Mouse (Mus musculus) embryonic facial prominence, embryonic 10.5 days (tissue): Measurements from ENCODE around the gene Lbp. TPM values are rescaled to one million over a fixed set of nuclear protein-coding genes. Genes with fewer than 3 reads are reported as not detected.

ENCODE experiments used
- DNase-seq: peaks from one replicate; pipeline ENCODE4 v3.0.0-alpha.2; 2017; ENCODE audit warnings: low spot score
- H3K27ac ChIP-seq: fragments of 300-500 bp; sonication (generic); replicated peaks from 2 replicates; pipeline ENCODE4 v1.5.1; 2016; ENCODE audit warnings: mild to moderate bottlenecking
- H3K27me3 ChIP-seq: fragments of 300-500 bp; sonication (generic); replicated peaks from 2 replicates; pipeline ENCODE4 v1.6.1; 2016; ENCODE audit warnings: low read depth, mild to moderate bottlenecking; ENCODE audit not compliant: poor library complexity, severe bottlenecking
- H3K36me3 ChIP-seq: fragments of 300-500 bp; sonication (generic); replicated peaks from 2 replicates; pipeline ENCODE4 v1.6.1; 2016; ENCODE audit warnings: mild to moderate bottlenecking, moderate library complexity
- H3K4me1 ChIP-seq: fragments of 300-500 bp; sonication (generic); 2 replicates; pipeline ENCODE4 v1.6.1; 2016
- H3K4me3 ChIP-seq: fragments of 300-500 bp; sonication (generic); 2 replicates; pipeline ENCODE4 v1.5.1; 2016; ENCODE audit warnings: mild to moderate bottlenecking, moderate library complexity
- H3K9me3 ChIP-seq: fragments of 300-500 bp; sonication (generic); 2 replicates; pipeline ENCODE4 v1.6.1; 2016; ENCODE audit warnings: mild to moderate bottlenecking
- WGBS: fragments of 180-500 bp; shearing (Covaris S2); methylation state at CpG from one replicate; pipeline ENCODE4 v1.1.7; 2016; 5-methylcytosine and 5-hydroxymethylcytosine counted together
- polyA plus RNA-seq: library from polyadenylated mRNA; unstranded; fragments of >200 nt; fragmentation: Nextera tagmentation; extraction: Ambion mirVana; gene quantifications from 2 replicates; pipeline ENCODE4 v1.2.1, GENCODE M21; 2016

Lbp gene
- 1.9 and 3.4 TPM in 2 replicates for polyA plus RNA-seq

DNA sequence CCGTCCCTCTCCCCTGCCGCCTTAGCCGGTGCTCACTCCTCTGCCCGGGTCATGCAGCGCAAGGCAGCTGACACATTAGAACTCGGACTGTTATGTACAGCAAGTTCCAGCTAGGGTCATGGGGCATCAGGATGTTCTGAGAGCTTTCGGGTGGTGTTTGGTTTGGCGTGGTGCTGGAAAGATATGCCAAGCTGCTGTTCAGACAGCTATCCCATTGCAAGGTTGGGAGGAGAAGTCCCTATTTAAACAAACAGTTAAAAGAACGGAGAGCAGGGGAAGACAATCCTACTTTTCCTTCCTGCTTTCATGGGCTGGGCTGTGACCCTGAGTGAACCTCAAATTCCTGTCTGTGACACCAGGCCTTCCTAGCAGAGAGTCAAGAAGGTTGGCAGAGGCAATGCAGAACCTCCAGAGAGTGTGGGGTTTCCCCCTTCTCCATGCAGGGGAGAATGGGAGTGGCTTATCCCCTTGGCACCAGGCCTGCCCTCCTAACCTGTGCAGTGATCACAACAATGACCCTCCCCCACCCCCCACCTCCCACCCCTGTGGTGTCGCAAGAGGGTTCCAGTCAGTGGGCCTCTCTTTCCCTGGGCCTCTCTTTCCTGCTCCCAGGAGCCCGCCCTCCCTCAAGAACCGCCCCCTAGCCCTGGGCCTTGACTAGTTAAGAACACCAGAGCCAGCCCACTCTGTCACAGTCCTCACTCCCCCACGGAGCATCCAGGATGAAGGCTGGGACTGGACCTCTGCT is at the start of gene Lbp:
Gene Lbp (plus strand): TSS at position 546 of the 748 bp plus-strand sequence.
- Histone ChIP-seq H3K27ac (peak within 1 kb of the TSS; percentile 76), H3K36me3 (no peaks in the 10 kb centered on the region)

GRCm38 (mm10) chr2:158256894-158257293 is 49.4 kb upstream of the Lbp start:
- peaks cover 17% of the 10 kb centered on the region for H3K27me3 ChIP-seq
- H3K36me3 ChIP-seq: no peaks in the 10 kb centered on the region
- DNase-seq: peak; percentile 55
- H3K4me3 ChIP-seq: no peak overlapping the region
- H3K27ac ChIP-seq: no peak overlapping the region
- H3K4me1 ChIP-seq: peaks cover 30% of the 10 kb centered on the region
- 22% methylated on average over 5 of the region's 5 CpGs for WGBS
- no peaks in the 10 kb centered on the region for H3K9me3 ChIP-seq

More for the DNA sequence above, at the start of gene Lbp:
- peak; percentile 59 for DNase-seq
- H3K27me3 ChIP-seq: no peaks in the 10 kb centered on the region
- H3K4me3 ChIP-seq: no peak within 1 kb of the TSS
- H3K9me3 ChIP-seq: no peaks in the 10 kb centered on the region
- H3K4me1 ChIP-seq: peaks cover 16% of the 10 kb centered on the region
- WGBS: 41% methylated on average over 13 of the region's 13 CpGs

DNA sequence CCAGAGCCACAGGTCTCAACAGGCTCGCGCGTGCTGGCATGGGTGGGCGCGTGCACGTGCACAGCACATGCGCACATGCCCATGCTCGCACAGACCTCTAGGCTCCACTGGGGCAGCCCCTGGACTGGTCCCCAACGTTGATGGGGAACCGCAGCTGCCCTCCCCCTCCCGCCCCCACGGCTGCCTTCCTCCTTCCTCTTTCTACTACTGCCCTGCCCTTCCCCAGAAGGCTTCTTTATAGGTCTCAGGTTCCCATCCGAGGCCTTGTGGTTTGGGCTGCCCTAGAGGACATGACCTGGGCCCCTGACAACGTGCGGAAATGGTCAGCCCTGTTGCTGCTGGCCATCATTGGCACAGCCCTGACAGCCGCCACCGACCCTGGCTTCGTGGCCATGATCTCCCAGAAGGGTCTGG is 48.3 kb upstream of the Lbp start, which contains the start of gene Bpi:
Gene Bpi (plus strand): TSS at position 90 of the 414 bp plus-strand sequence.
- peak; percentile 46 for DNase-seq
- H3K27ac ChIP-seq: peak within 1 kb of the TSS; percentile 52
- no peaks in the 10 kb centered on the region for H3K36me3 ChIP-seq
- H3K27me3 ChIP-seq: peaks cover 17% of the 10 kb centered on the region
- H3K4me1 ChIP-seq: peaks cover 30% of the 10 kb centered on the region
- 61% methylated on average over 18 of the region's 18 CpGs for WGBS
- 0 out of 2 replicates have a peak within 1 kb of the TSS, but pooled peaks have one; percentile 11 for H3K4me3 ChIP-seq
- H3K9me3 ChIP-seq: no peaks in the 10 kb centered on the region

DNA sequence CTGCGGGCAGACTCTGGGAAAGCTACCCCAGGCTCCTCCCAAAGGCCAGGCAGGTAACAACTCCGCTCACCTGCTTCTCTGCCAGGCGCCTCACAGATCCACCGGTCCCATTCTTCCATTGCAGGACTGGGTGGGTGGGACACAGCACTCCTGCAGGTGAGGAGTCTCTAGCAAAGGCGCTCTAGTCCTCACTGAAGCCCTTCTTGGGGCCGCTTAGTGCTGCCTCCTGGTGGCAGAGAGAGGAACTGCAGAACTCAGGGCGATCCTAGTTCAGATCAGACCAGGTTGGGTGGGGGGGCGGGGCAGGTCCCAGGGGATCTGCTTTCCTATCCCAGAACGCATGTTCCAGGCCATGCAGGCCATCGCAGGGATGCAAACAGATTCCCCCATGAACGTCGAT is 47.5 kb upstream of the Lbp start:
- Histone ChIP-seq H3K9me3 (no peaks in the 10 kb centered on the region), H3K27me3 (peaks cover 21% of the 10 kb centered on the region), H3K4me3 (no peak overlapping the region), H3K36me3 (no peaks in the 10 kb centered on the region), H3K4me1 (peaks cover 32% of the 10 kb centered on the region), H3K27ac (no peak overlapping the region)
- 9% methylated on average over 12 of the region's 12 CpGs for WGBS
- peak; percentile 84 for DNase-seq

DNA sequence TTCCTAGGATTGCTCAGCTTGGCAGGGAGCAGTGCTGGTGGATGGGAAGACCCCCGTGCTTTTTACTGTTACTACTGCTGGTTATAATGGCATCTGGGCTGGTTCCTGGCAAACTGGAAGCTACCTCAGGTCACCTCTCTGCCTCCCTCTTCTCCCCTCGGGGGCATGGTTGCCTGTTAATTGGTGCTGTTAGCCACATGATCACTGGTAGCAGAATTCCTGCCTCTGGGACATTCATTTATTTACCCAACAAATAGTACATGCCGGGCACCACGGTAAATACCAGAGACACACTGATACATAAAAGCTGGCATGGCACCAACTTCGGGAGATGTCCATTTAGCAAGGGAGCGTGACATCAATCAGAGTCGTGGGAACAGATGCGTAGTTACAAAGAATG is 46.8 kb upstream of the Lbp start:
- WGBS: 79% methylated on average over 8 of the region's 8 CpGs
- H3K4me3 ChIP-seq: no peak overlapping the region
- H3K36me3 ChIP-seq: no peaks in the 10 kb centered on the region
- H3K27me3 ChIP-seq: peaks cover 21% of the 10 kb centered on the region
- H3K4me1 ChIP-seq: peaks cover 35% of the 10 kb centered on the region
- DNase-seq: no peak
- no peak overlapping the region for H3K27ac ChIP-seq
- no peaks in the 10 kb centered on the region for H3K9me3 ChIP-seq

DNA sequence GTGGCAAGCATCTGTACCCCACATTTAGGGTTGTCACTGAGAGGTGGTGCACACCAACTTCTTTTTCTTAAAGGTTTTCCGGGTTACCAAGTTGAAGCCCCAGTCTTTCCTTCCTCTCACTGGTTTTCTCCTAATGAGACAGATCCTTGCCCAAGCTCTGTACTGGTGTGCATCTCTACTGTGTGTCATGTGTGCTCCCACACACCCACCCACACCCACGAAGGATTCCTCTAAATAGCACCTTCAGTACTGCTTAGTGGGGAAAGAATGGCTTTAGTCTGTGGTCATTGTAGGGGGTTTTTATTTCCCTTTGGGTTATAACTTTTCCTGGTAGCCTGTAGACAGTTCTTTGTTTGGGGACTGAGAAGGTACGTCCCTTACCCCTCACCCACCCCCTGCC is 41.4 kb upstream of the Lbp start:
- peaks cover 3% of the 10 kb centered on the region for H3K27me3 ChIP-seq
- H3K36me3 ChIP-seq: no peaks in the 10 kb centered on the region
- H3K4me3 ChIP-seq: no peak overlapping the region
- H3K27ac ChIP-seq: no peak overlapping the region
- WGBS: 86% methylated on average over 3 of the region's 3 CpGs
- no peak for DNase-seq
- 0 out of 2 replicates have a peak, but pooled peaks cover 4% of the 10 kb centered on the region for H3K4me1 ChIP-seq
- no peaks in the 10 kb centered on the region for H3K9me3 ChIP-seq

DNA sequence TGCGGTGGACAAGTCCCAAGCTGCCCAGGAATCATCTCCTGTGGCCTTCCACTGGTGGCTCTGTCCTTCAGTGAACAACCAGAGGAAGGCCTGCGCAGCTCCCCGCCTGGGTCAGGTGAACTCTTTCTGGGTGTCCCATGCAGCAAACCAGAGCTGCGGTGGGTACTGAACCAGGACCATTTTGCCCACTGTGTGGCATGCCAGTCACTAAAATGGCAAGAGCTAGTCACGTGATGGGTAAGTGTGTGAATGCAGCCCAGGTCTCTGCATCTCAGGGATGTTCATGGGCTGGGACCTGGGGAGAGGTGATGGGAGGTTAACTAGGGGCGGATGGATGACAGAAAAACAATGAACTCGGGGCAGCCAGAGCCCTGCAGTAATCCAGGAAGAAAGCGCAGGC is 36.3 kb upstream of the Lbp start:
- 76% methylated on average over 8 of the region's 8 CpGs for WGBS
- Histone ChIP-seq H3K4me3 (no peak overlapping the region), H3K27me3 (no peaks in the 10 kb centered on the region), H3K4me1 (peaks cover 19% of the 10 kb centered on the region), H3K27ac (no peak overlapping the region), H3K36me3 (no peaks in the 10 kb centered on the region), H3K9me3 (no peaks in the 10 kb centered on the region)
- DNase-seq: no peak

GRCm38 (mm10) chr2:158273646-158274045 is 32.6 kb upstream of the Lbp start:
- H3K4me3 ChIP-seq: no peak overlapping the region
- H3K27ac ChIP-seq: peak overlapping the region; percentile 54
- H3K4me1 ChIP-seq: peaks cover 42% of the 10 kb centered on the region
- H3K27me3 ChIP-seq: no peaks in the 10 kb centered on the region
- H3K9me3 ChIP-seq: no peaks in the 10 kb centered on the region
- H3K36me3 ChIP-seq: no peaks in the 10 kb centered on the region
- WGBS: 20% methylated on average over 2 of the region's 2 CpGs
- DNase-seq: peak; percentile 55

DNA sequence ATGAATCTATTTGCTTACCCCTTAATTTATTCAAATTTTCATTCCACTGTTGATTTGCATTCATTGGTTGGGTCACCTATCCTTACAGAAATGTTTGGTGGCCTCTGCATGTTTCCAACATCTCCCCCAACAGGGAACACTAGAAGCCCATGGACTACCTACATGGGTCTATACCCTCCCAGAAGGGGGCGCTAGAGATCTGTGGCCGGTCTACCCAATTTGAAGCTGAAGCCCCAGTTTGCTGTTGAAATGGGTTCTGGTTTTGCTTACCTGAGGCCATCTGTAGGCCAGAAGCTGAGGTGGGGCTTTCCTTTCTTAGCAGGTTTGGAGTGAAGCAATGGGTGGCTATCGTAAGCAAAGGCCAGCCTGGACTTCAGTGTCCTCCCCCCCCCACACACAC is 30.9 kb upstream of the Lbp start:
- H3K27me3 ChIP-seq: no peaks in the 10 kb centered on the region
- H3K4me1 ChIP-seq: peaks cover 42% of the 10 kb centered on the region
- no peak overlapping the region for H3K27ac ChIP-seq
- no peak for DNase-seq
- H3K36me3 ChIP-seq: no peaks in the 10 kb centered on the region
- H3K9me3 ChIP-seq: no peaks in the 10 kb centered on the region
- no peak overlapping the region for H3K4me3 ChIP-seq
- 91% methylated on average over 3 of the region's 3 CpGs for WGBS

- H3K27me3 ChIP-seq: no peaks in the 10 kb centered on the region
- WGBS: 47% methylated on average over 4 of the region's 4 CpGs
- no peaks in the 10 kb centered on the region for H3K9me3 ChIP-seq
- no peaks in the 10 kb centered on the region for H3K36me3 ChIP-seq
- H3K4me3 ChIP-seq: no peak overlapping the region
- peaks cover 42% of the 10 kb centered on the region for H3K4me1 ChIP-seq
- DNase-seq: no peak
- no peak overlapping the region; the same call in 1 of the 2 replicates for H3K27ac ChIP-seq
These were observed 30.5 kb upstream of the Lbp start for GRCm38 (mm10) chr2:158275811-158276210.

DNA sequence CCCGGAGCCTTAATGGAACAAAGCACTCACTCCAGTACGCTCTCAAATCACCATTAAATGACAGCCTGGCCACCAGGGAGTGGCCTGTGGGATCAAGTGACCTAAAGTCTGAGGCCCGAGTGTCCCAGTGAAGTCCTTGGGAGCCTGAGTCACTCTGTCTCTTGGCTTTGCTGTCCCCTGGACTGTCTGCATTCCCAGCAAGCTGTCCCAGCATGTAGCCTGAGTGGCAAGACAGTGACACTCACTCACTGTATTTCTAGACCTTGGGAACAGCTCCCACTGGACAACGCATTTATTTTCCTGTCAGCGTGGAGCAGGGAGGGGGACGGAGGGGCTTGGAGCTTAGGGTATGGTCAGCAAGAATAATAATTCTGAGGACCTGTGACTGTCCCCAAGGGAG is 29.8 kb upstream of the Lbp start:
- Histone ChIP-seq H3K27ac (no peak overlapping the region), H3K27me3 (0 out of 2 replicates have a peak, but pooled peaks cover 1% of the 10 kb centered on the region), H3K9me3 (no peaks in the 10 kb centered on the region), H3K4me1 (peaks cover 47% of the 10 kb centered on the region), H3K36me3 (no peaks in the 10 kb centered on the region), H3K4me3 (no peak overlapping the region)
- WGBS: 66% methylated on average over 6 of the region's 6 CpGs
- DNase-seq: no peak

DNA sequence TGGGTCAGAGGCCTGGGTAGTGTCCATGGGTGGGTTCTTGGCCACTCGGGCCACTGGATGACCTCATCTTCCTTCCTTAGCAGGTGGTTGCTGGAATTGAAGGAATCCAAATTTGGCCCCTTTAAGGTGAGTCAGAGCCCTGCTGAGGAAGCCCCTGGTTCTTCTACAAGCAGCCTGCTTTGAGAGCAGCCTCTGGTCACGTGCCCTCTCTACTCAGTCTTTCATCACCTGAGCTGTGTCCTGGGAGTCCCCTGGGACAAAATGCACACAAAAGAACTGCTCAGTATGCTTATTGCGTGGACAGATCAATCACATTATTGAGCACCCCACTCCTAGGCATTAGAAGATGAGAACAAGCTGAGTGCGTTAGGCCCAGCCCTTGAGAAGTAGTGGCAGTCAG is 29.4 kb upstream of the Lbp start:
- DNase-seq: no peak

DNA sequence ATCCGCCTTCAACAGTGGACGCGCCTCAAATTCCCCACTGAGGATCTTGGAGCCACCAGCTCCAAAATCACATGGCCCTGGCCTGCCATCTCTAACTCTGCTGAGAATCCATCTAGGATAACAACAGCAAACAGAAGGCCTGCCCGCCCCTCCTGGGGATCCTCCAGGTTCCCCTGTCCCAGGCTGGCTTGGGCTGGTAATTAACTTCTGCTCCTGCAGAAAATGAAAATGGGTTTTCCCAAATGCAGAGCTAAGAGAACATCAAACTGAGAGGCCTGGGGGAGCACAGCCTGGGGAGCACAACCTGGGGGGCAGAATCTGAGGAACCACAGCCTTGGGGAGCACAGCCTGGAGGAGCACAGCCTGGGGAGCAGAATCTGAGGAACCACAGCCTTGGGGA is 26.6 kb upstream of the Lbp start:
- Histone ChIP-seq H3K36me3 (no peaks in the 10 kb centered on the region), H3K27ac (no peak overlapping the region), H3K9me3 (no peaks in the 10 kb centered on the region), H3K4me1 (peaks cover 44% of the 10 kb centered on the region), H3K4me3 (no peak overlapping the region), H3K27me3 (peaks cover 11% of the 10 kb centered on the region)
- DNase-seq: no peak
- WGBS: 84% methylated on average over 4 of the region's 4 CpGs

More for the DNA sequence above, 29.4 kb upstream of the Lbp start:
- 72% methylated on average over 4 of the region's 4 CpGs for WGBS
- Histone ChIP-seq H3K4me3 (no peak overlapping the region), H3K27me3 (peaks cover 5% of the 10 kb centered on the region; the same call in 1 of the 2 replicates), H3K9me3 (no peaks in the 10 kb centered on the region), H3K36me3 (no peaks in the 10 kb centered on the region), H3K27ac (no peak overlapping the region), H3K4me1 (peaks cover 52% of the 10 kb centered on the region)
